15 mouse cellular contexts compared by ENCODE assay signal in the genomic region with DNA sequence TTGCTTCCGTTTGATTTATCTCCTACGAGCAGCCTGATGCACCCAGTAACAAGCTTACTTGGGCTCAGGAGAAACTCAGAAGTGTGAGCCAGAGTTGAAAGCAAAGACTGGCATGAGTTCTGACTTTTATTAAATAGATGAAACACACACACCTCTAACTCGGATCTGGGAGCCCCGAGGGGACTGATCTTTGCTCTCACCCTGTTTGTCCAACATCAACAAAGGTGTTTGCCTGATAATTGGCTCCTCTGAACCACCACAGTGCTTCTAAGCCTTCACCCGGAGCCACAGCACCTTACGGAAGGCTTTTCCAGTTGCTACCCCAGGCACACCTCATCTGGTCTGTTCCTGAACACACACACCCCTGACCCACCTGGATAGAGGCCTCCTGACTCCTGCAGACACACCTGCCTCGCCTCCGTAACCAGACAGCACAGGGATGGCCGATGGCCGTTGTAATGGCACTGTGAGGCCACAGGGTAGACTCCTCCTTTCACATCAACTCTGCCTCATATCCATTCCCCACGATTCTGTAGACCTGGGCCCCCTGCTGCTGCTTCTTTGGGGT.
"Had no signal": no experiment of that assay in that cellular context is flagged by ENCODE, and none has a peak within 500 bp of the region (broad histone marks: within the 10 kb centered on the region; RNA-seq: fewer than 3 reads in every experiment).

No protein-coding gene starts in this region.

- H3K9ac ChIP-seq: liver, embryonic 14.5 days had no signal

- H3K4me3 ChIP-seq: left cerebral cortex, adult 2 months had no signal

- H3K4me2 ChIP-seq: midbrain, embryonic 11.5 days had no signal

- ATAC-seq: hindbrain, postnatal 0 days; inflammation-experienced regulatory T-cells, adult 6 months had no signal

- DNase-seq: kidney, adult 18-20 months; kidney, adult 9 months; kidney, postnatal 14 days; kidney, postnatal 4 days; layer of hippocampus, adult 9-11 months; layer of hippocampus, postnatal 36 days; lung, postnatal 14 days; lung, postnatal 4 days; midbrain, embryonic 14.5 days; thymus, postnatal 25 days had no signal

- H3K27ac ChIP-seq: hindbrain, postnatal 0 days; liver, embryonic 14.5 days had no signal
